Mouse (Mus musculus): ENCODE data around the gene Inpp5k.

DNA sequence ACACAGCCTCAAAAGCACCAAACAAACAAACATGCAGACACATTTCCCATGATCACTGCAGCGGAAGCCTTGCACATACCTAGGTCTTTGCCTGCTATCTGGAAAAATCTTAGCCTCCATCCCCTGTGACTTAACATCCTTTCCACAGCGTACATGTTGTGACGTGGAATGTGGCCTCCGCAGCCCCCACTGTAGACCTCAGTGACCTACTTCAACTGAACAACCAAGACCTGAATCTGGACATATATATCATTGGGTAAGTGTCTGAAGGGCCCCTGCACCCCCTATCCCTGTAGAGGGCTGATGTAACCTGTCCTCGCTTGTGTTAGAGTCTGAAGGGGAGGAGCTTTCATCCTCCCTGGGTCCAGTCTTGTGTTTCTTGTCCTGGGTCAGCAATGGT lies 2.1 kb downstream of the Inpp5k start:
- no peak for TF ChIP-seq CTCF (IDR thresholded peaks at IDR 0.05; ENCODE audit: control insufficient read depth, insufficient read depth, low read length)
- TF ChIP-seq POLR2A (IDR thresholded peaks at IDR 0.05; ENCODE audit: borderline replicate concordance, control insufficient read depth, low read depth, low read length), result no peak
